In the genomic region with DNA sequence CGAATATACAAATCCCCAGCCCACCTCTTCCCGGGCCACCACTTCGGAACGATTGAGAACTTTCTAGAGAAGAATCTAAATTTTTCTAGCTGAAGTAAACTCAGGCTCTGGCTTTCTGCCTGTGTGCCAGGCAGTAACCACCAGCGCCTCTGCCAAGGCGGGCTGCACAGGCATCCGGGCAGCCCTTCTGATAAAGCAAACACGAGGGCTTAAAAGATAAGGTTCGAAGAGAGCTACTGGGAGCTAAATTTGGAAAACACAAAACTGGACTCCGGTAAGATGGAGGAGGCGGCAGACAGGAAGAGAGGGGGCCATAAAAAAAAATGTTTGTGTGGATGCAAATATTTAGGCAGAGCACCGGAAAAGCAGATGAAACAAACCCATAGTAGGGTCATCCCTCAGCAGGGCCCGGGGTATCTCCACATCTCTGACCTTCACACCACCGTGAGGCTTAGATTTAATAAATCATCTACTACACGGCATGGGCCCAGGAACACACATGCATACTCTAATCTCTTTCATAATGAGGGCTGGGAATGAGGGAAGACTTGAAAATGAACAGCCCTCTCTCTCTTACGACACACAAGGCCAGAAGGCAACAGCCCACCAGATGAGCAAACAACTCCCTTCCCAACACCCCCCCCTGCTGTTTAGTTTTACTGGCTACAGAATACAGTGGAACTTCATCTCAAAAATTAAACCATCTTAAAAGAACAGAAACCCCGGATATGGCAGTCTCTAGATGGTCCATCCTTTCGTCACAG, we compare ENCODE assay signal across 11 mouse cellular contexts.
DNase-seq lines count a peak whose midpoint lies in the region; ATAC-seq and TF ChIP-seq lines count a peak whose summit lies in the region.
"Had no signal": no experiment of that assay in that cellular context is flagged by ENCODE, and none has a peak within 500 bp of the region (broad histone marks: within the 10 kb centered on the region; RNA-seq: fewer than 3 reads in every experiment).

No protein-coding gene starts in this region.

- no peak overlapping the region for H3K4me3 ChIP-seq in heart, embryonic 10.5 days
- H3K4me3 ChIP-seq in intestine, embryonic 16.5 days (ENCODE audit: low read length), result no peak overlapping the region
- no peak overlapping the region for H3K4me3 ChIP-seq in forebrain, postnatal 0 days (ENCODE audit: low read depth, low read length)
- H3K4me3 ChIP-seq: forebrain, embryonic 15.5 days had no signal

- peak; percentile 34 for DNase-seq in kidney, postnatal 10 days
- DNase-seq in kidney, postnatal 36 days, result no peak
- DNase-seq in heart, embryonic 10.5 days (ENCODE audit: low spot score), result no peak
- DNase-seq in lung, postnatal 14 days, result peak; percentile 20
- DNase-seq in forebrain, postnatal 0 days, result no peak
- no peak for DNase-seq in spleen, postnatal 14 days (ENCODE audit: low spot score in 2 of 2)
- DNase-seq: cerebellum, postnatal 36 days; thymus, postnatal 14 days had no signal

- 41% methylated on average over 18 of the region's 18 CpGs for WGBS in heart, embryonic 10.5 days
- 41% methylated on average over 18 of the region's 18 CpGs for WGBS in intestine, embryonic 16.5 days
- WGBS in forebrain, postnatal 0 days, result 83% methylated on average over 18 of the region's 18 CpGs

- peak overlapping the region; percentile 4 for H3K4me2 ChIP-seq in intestine, embryonic 16.5 days (ENCODE audit: low read depth, low read length)
- no peak overlapping the region for H3K4me2 ChIP-seq in forebrain, postnatal 0 days (ENCODE audit: low read depth)
- H3K4me2 ChIP-seq: forebrain, embryonic 15.5 days had no signal

- no peaks in the 10 kb centered on the region for H3K36me3 ChIP-seq in heart, embryonic 10.5 days
- no peaks in the 10 kb centered on the region for H3K36me3 ChIP-seq in intestine, embryonic 16.5 days (ENCODE audit: control insufficient read depth, insufficient read depth, low read length)
- H3K36me3 ChIP-seq in forebrain, postnatal 0 days (ENCODE audit: insufficient read depth), result no peaks in the 10 kb centered on the region
- H3K36me3 ChIP-seq: forebrain, embryonic 15.5 days had no signal

- H3K4me1 ChIP-seq in heart, embryonic 10.5 days, result peaks cover 36% of the 10 kb centered on the region
- H3K4me1 ChIP-seq in intestine, embryonic 16.5 days (ENCODE audit: control insufficient read depth, insufficient read depth, low read length), result peaks cover 8% of the 10 kb centered on the region; the same call in 1 of the 2 replicates
- 0 out of 2 replicates have a peak, but pooled peaks cover 5% of the 10 kb centered on the region for H3K4me1 ChIP-seq in forebrain, postnatal 0 days (ENCODE audit: insufficient read depth)

- H3K9ac ChIP-seq in intestine, embryonic 16.5 days (ENCODE audit: low read depth, low read length), result no peak overlapping the region
- no peak overlapping the region for H3K9ac ChIP-seq in forebrain, postnatal 0 days
- H3K9ac ChIP-seq: forebrain, embryonic 15.5 days had no signal

- TF ChIP-seq CTCF in forebrain, postnatal 0 days (IDR thresholded peaks at IDR 0.05; ENCODE audit: low read depth), result no peak

- peak overlapping the region; percentile 72 for H3K27ac ChIP-seq in heart, embryonic 10.5 days
- peak overlapping the region; percentile 34 for H3K27ac ChIP-seq in intestine, embryonic 16.5 days (ENCODE audit: low read length)
- no peak overlapping the region for H3K27ac ChIP-seq in forebrain, postnatal 0 days (ENCODE audit: low read depth, low read length)
- H3K27ac ChIP-seq: forebrain, embryonic 15.5 days had no signal

- H3K9me3 ChIP-seq in heart, embryonic 10.5 days, result no peaks in the 10 kb centered on the region
- no peaks in the 10 kb centered on the region for H3K9me3 ChIP-seq in intestine, embryonic 16.5 days (ENCODE audit: control insufficient read depth, low read length)
- H3K9me3 ChIP-seq in forebrain, postnatal 0 days (ENCODE audit: low read length), result no peaks in the 10 kb centered on the region
- H3K9me3 ChIP-seq: forebrain, embryonic 15.5 days had no signal

- H3K27me3 ChIP-seq in heart, embryonic 10.5 days (ENCODE audit: insufficient read depth, poor library complexity, severe bottlenecking), result no peaks in the 10 kb centered on the region
- H3K27me3 ChIP-seq in intestine, embryonic 16.5 days (replicated peaks; ENCODE audit: control insufficient read depth, insufficient read depth, low read length), result no peaks in the 10 kb centered on the region
- no peaks in the 10 kb centered on the region for H3K27me3 ChIP-seq in forebrain, postnatal 0 days (ENCODE audit: insufficient read depth, low read length)
- H3K27me3 ChIP-seq: forebrain, embryonic 15.5 days had no signal

- no peak for ATAC-seq in intestine, embryonic 16.5 days
- ATAC-seq in forebrain, postnatal 0 days, result no peak
- no peak for ATAC-seq in erythroblast, adult 5-6 weeks (replicated peaks; ENCODE audit: low FRiP score, poor library complexity, severe bottlenecking)
- ATAC-seq: forebrain, embryonic 15.5 days had no signal

Comparison
In these comparisons a context has a peak if more than half of its experiments do, and no peak if none do; other contexts are left out.
1. DNase-seq: peak in kidney, postnatal 10 days (single experiment) and lung, postnatal 14 days (single experiment); none in kidney, postnatal 36 days (0 of 2), heart, embryonic 10.5 days (single experiment), forebrain, postnatal 0 days (single experiment) and spleen, postnatal 14 days (0 of 2).